Mouse (Mus musculus) adrenal gland, adult 8-10 months (tissue): Measurements from ENCODE around the gene Icam2. TPM values are rescaled to one million over a fixed set of nuclear protein-coding genes. Genes with fewer than 3 reads are reported as not detected.
"Not testable (repeated sequence)": the region's sequence is repeated elsewhere in the genome, so short reads cannot be mapped to it uniquely, and the experiment has no call there.

Source experiments
- DNase-seq: peaks from one replicate; pipeline ENCODE4 v3.0.0; 2022
- total RNA-seq, 4 experiments: library from RNA; stranded (reverse); gene quantifications; 2 replicates each; pipeline ENCODE4 v1.2.4; 2022

Gene Icam2
- total RNA-seq, 4 experiments from 2014 or later = 10.0 to 15.8 (median 13.6) TPM

DNA sequence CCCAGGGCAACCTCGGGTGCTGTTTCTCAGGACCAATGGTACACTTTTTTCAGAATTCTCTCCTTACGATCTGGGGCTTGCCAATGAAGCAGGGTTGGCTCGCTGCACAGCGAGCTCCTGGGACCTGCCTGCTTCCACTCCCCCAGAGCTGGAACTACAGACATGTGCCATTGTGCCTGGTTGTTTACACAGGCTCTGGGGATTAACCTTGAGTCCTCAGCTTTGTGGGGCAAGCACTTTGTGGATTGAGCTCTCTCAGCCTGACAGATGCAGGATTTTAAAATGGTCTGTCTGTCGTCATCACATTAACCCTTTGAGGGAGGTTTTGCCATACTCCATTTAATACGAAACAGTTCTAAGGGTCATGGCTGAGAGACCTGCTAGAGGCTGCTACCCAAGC is 43.0 kb downstream of the Icam2 start:
- no peak for DNase-seq

DNA sequence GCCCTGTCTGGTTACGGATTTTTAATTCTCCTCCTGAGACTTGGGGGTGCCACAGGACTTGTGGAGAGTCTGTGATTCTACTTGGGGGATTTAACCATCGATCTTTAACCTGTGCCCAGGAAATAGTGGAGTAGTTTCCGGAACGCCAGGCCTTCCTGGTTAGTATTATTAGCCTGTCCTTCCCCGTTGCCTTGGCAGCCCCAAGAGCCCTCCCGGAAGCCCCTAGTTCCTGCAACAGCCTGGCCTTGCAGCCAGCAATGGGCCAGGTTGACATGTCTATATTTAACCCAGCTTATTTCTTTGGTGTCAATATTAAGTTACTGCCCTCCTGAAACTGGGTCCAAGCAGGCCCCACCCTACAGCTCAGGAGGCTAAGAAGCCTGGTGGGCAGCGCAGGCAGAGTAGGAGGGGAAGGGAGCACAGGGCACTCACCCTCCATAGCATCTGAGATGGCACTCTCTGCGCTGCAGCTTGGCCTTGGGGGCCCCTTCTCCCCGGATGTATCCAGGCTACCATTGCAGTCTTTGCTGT is 46.8 kb downstream of the Icam2 start:
- peak; percentile 17 for DNase-seq

DNA sequence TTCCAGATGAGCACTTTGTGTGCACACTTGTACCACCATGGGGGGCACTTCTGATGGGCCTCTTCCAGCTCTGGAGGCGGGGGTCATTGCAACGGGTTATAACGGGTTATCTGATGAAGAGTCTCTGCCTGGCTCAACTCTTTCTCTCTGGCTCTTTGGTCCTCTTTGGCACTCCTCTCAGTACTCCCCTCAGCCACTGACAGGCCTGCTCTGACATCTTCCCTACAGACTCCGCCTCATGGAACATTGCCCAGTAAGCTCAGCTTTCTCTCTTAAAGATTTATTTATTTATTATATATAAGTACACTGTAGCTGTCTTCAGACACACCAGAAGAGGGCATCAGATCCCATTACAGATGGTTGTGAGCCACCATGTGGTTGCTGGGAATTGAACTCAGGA is 48.6 kb downstream of the Icam2 start:
- not testable (repeated sequence) for DNase-seq

GRCm38 (mm10) chr11:106338870-106339269 is 49.0 kb downstream of the Icam2 start:
- DNase-seq = no peak

DNA sequence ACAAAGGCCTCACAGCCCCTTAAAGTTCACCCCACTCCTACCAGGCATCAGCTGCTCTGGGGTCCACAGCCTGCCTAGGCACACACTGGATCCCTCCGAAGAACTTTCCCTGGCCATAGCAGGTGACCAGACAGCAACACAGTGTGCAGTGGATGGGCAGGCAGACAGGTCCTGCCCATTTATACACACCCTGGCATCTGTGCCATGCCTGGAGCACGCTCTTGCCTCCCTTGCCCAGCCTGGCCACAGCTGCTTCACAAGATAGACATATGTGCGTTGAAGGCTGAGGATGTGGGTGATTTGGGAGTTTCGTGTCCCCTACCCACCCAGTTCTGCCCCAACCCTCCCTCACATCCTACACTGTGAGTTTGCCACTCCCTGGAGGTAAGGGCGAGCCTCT is 49.8 kb downstream of the Icam2 start:
- no peak for DNase-seq

GRCm38 (mm10) chr11:106334066-106334465 is 53.8 kb downstream of the Icam2 start:
- DNase-seq = no peak

DNA sequence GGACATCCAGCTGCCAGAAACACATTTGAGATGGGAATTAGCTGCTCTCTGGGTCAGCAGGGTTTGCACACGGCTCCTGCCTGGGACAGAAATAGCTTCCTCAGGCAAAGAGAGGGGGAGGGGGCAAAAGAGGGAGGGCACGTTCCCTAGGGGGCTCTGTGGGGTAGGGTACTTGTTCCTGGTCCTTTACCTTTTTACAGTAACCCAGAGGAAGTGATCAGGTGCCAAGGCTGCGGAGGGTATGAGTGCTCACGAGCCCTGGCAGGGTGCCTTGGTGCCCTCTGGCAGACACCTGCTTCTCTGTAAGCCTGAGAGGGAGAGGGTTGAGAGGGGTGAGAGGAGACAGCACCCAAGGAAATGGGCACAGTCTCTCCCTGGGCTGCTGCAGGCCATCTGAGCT is 55.4 kb downstream of the Icam2 start:
- DNase-seq = no peak

GRCm38 (mm10) chr11:106329682-106330081 is 58.2 kb downstream of the Icam2 start:
- no peak for DNase-seq

- DNase-seq = no peak
Measured at GRCm38 (mm10) chr11:106329128-106329527, 58.7 kb downstream of the Icam2 start.

GRCm38 (mm10) chr11:106328521-106328920 is 59.4 kb downstream of the Icam2 start:
- no peak for DNase-seq

Other genes with a start within 250 kb of the Icam2 start
- not detected for gene Gm10840, start 227.2 kb downstream of the Icam2 start, total RNA-seq
- gene Limd2, start 227.2 kb downstream of the Icam2 start, total RNA-seq = 10 to 100 TPM in 3 of 4 experiments, 1 to 10 TPM in 1; 9.6 to 18.9 (median 14.3) TPM
- gene Strada, start 185.9 kb downstream of the Icam2 start, total RNA-seq = 10 to 100 TPM; 15.1 to 26.8 (median 19.3) TPM
- 100 to 1,000 TPM in 3 of 4 experiments, 10 to 100 TPM in 1; 84.3 to 125 (median 116) TPM for gene Ccdc47, start 171.7 kb downstream of the Icam2 start, total RNA-seq
- gene Ddx42, start 171.1 kb downstream of the Icam2 start, total RNA-seq = 10 to 100 TPM; 53.4 to 71.6 (median 64.1) TPM
- gene Ftsj3, start 132.0 kb downstream of the Icam2 start, total RNA-seq = 10 to 100 TPM; 42.3 to 82.3 (median 59.1) TPM
- 100 to 1,000 TPM; 151 to 166 (median 154) TPM for gene Psmc5, start 131.9 kb downstream of the Icam2 start, total RNA-seq
- gene Smarcd2, start 115.1 kb downstream of the Icam2 start, total RNA-seq = 10 to 100 TPM; 74.0 to 91.9 (median 85.8) TPM
- gene Tcam1, start 111.4 kb downstream of the Icam2 start, total RNA-seq = under 1 TPM in 3 of 4 experiments, not detected in 1; 0.15 to 0.19 (median 0.17) TPM
- not detected for gene Gh, start 86.2 kb downstream of the Icam2 start, total RNA-seq
- gene Cd79b, start 73.3 kb downstream of the Icam2 start, total RNA-seq = 1 to 10 TPM; 1.2 to 2.3 (median 1.6) TPM
- gene Scn4a, start 34.8 kb downstream of the Icam2 start, total RNA-seq = under 1 TPM in 3 of 4 experiments, not detected in 1; 0.06 to 0.43 (median 0.07) TPM
- under 1 TPM in 1 of 4 experiments, not detected in 3; 0.65 TPM for gene Prr29, start 22.6 kb downstream of the Icam2 start, total RNA-seq
- 100 to 1,000 TPM; 171 to 211 (median 198) TPM for gene Ern1, start 99.8 kb upstream of the Icam2 start, total RNA-seq
- 10 to 100 TPM; 48.2 to 56.8 (median 54.5) TPM for gene Tex2, start 225.3 kb upstream of the Icam2 start, total RNA-seq